Mouse (Mus musculus) gastrocnemius, adult 8-10 months (tissue): ENCODE measurements around the gene Gm15557. TPM values are rescaled to one million over a fixed set of nuclear protein-coding genes. Genes with fewer than 3 reads are reported as not detected.
"Not testable (repeated sequence)": the region's sequence is repeated elsewhere in the genome, so short reads cannot be mapped to it uniquely, and the experiment has no call there.

Experiments
- DNase-seq, 2 experiments: peaks; one replicate each; pipeline ENCODE4 v3.0.0; 2022; ENCODE audit warnings: low spot score in 2 of 2
- total RNA-seq, 4 experiments: library from RNA; stranded (reverse); gene quantifications; 2 replicates each; pipeline ENCODE4 v1.2.4; 2022

Gene Gm15557
- not detected for total RNA-seq

DNA sequence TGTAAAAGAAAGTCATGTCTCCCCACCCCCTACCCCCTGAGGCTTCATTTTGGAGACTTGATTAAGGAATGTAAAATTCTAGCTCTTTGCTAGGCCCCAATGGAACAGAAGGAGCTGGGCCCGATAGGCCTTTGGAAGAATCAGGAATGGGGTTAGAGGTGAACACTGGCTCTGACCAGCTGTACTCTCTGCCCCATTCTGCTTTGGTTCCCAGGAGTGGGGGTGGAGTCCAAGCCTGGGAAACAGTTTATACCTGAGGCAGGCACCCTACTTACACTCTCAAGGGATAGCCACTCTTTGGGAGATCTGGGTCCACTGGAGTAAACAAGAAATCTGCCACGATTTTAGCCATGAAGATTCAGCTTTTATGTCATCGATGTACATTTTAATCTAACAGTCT, at the start of gene Gm15557:
Gene Gm15557, plus strand, starts transcription at position 48 of the 400 bp plus-strand sequence.
- DNase-seq, result no peak

- no peak for DNase-seq
Observed at GRCm38 (mm10) chr2:155894307-155895045, 46.1 kb upstream of the Gm15557 start.

DNA sequence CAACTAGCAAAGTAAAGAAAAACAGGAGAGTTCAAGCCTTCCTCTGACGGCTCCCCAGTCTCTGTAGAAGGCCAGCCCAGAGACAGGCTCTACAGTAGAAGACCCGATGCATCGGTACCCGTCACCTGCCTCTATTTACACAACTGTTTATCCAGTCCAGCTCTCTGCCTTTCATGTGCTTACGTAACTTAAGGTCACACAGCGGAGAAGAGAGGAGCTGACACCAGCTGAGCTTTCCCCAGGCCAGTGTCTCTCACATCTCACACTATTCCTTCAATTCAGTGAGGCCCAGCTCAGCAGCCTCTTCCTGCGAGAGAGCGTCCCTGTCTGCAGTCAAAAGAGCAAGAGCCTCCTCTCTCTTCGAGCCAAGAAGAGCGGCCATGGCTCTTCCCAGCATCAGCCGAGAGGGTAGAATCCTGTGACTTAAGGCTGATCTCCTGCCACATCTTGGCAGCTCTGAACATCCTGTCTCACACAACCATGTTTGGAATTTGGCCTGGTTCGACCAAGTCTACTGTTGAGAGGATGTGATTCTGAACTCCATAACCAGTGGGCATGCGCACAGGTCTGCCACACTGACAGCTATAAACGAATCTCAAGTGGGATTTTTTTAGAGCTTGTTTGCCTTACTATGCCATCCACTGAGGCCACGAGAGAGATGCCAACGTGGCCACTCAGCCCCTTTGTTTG, 45.3 kb upstream of the Gm15557 start:
- no peak for DNase-seq

- peak in 1 of 2 experiments; percentile 42 for DNase-seq
Observed at GRCm38 (mm10) chr2:155902989-155903631, 37.4 kb upstream of the Gm15557 start.

GRCm38 (mm10) chr2:155903632-155904008, 36.9 kb upstream of the Gm15557 start:
- no peak for DNase-seq

DNA sequence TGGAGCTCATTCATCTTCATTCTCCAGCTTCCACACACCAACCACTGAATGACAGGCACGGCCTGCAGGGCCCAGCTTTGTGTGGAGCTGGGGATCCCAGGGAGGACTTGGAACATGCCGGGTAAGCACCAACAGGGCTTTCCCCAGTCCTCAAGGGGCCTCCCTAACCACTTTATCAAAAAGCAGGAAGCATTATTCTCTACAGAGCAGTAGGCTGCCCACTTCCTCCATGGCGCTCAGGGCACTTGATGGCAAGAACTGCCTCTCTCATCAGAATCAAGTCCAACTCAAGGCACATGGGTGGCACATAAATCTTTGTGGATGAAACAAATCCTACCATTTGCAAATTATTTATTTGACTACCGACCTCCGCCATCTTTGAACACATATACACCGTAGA, 25.8 kb upstream of the Gm15557 start:
- DNase-seq, result no peak

DNA sequence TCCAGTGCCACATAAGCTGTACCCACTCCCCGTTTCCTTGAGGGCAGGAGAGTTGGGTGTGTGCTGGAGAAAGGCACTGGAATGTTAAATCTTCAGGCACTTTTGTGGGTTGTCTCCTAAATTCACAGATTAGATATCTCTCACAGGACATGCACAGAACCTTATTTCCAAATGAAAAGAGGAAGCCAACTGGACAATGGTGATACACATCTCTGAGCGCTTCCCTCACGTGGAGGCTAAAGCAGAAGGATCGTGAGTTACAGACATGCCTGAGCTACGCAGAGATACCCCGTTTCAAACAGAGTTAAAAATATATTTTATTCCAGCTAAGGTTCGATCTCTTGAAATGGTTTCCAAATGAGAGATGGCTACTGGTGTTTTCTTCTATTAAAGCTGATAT, 17.4 kb upstream of the Gm15557 start:
- no peak for DNase-seq

DNA sequence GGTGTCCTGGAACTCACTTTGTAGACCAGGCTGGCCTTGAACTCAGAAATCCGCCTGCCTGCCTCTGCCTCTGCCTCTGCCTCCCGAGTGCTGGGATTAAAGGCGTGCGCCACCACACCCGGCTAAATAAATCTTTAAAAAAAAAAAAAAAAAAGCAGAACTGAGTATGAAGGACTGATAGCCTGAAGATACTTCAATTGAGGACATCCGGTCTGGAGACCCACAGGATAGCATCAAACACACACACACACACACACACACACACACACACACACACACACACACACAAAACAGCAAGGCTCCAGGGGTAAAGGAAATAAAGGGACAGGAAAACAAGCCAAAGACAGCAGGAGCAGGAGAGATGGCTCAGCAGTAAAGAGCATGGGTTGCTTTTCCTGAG, 15.3 kb upstream of the Gm15557 start:
- not testable (repeated sequence) for DNase-seq

GRCm38 (mm10) chr2:155928711-155929345, 11.7 kb upstream of the Gm15557 start:
- DNase-seq, result no peak

- peak; percentile 87 to 88 for DNase-seq
Observed at GRCm38 (mm10) chr2:155929531-155930442, 10.7 kb upstream of the Gm15557 start, which contains the start of gene Uqcc1. Uqcc1 (minus strand) TSS chr2:155930310.

- no peak for DNase-seq
Observed at GRCm38 (mm10) chr2:155939897-155940529, 515 bp upstream of the Gm15557 start.

DNA sequence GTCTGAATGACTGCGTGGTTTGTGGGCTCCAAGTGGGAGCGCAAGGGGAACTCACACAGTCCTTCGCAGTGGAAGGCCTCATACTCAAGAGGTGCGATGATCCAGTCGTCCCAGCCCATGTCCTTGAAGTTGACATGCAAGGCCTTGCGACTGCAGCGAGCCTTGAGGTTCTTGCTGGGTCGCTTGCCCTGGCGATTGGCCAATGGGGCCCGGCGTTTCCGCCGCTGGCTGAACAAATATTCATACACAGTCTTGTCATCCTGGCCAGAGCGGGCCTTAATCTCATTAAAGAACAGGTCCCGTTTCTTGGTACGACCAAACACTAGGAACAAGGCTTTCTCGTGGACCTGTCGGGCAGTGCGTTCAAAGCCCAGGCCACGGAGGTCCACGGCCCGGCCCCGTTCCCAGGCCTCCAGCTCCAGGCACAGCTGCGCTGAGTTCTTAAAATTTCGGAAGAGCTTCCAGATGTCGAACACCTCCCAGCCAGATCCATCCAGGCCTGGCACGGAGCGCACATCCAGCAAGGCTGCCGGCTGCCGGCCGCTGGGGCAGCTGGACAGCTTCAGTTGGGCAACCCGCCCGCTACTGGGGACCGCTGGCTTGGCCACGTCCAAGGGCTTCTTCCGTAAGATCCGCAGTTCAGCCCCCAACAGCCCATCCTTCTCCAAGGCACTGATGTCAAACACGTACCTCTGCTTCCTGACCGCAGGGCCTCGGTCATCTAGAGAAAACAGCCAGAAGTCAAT, 1.3 kb downstream of the Gm15557 start:
- DNase-seq, result peak in 1 of 2 experiments; percentile 53

DNA sequence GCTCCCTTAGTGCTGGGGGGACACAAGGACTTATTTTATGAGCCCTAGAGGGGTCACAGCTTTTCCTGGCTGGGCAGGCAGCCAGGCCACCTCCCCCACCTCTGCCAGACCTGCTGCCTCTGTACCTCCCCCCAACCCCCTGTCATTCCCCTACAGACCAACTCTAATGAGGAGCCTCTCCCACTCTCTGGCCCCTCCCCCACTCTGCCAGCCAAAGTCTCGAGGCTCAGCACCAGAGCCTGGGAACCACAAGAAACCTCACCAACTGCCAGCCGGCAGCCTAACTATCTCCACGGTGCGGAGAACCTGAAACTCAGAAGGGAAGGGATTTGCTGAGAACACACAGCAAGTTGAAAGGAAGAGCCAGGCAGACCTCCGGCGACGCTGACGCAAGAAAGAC, 2.9 kb downstream of the Gm15557 start:
- DNase-seq, result no peak

DNA sequence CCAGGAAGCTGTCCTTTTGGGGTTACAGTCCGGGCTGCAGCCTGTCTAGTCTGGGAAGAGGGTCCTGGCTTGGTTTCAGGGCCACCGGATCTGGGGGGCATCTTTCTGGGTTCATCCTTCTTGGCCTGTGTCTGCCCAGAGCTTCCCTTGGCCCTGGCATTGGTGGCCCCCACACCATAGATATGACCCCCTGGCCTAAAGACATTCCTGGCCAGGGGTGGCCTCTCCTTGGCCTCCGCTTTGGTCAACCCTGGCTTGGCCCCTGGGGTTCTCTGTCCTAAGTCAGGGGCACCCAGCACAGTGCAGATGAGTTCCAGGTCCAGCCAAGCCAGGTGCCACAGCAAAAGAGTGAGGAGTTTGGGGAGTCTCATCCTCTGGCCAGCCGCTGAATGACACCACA, 4.2 kb downstream of the Gm15557 start:
- no peak for DNase-seq

DNA sequence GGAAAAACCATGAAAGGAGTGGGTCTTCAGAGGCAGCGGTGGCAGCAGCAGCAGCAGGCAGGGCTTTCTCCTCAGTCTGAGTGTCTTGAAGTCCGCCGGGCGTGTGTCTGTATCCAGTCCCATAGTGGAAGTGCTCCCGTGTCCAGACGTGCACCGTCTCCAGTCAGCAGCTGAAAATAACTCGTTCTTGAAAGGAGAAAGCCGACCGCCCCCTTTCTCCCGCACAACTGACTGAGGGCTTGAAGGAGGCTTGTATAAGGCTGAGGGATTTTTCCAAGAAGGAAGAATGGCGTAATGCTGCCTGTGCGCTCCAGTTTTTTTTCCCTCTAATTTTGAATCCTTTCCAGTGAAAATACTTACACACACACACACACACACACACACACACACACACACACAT, 4.6 kb downstream of the Gm15557 start, which contains the start of gene Gdf5:
Gene Gdf5, minus strand, starts transcription at position 244 of the 400 bp plus-strand sequence.
- no peak for DNase-seq

DNA sequence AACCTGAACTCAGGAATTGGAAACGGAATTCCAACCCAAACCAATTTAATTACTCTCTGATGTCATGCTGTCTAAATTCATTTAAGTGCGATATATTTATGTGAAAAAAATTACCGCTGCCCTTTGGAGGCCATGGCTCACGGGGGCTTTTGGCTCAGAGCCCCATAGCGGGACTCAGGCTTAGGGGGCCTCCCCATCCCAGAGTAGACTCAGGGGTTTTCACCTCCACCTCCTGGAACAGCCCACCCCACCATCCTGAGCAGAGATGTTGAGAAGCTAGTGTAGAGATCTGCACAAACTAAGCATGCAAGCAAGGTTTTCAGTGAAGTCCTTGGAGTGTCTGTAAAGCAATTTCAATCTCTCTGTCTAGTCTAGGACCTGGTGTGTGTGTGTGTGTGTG, 5.1 kb downstream of the Gm15557 start:
- no peak for DNase-seq

DNA sequence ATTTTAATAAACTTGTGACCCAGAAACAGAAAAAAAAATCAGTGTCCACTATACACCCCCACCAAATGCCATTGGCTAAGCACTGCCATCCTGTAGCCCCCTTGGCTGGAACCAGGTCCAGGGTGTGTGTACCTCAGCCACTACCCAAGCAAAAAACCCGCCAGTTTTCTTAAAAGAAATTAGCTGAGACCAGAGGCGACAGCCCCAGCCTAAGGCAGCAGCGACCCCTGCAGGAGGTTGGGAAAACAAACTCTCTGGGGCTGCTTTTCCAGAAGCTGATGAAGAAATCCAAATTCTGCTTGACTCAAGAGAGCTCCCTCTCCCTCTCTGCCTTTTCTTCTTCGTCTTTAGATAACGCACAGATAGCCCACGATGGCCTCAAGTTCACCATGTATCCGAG, 5.5 kb downstream of the Gm15557 start:
- DNase-seq, result peak; percentile 32 to 40

- DNase-seq, result no peak
Observed at GRCm38 (mm10) chr2:155946499-155946898, 6.0 kb downstream of the Gm15557 start.

DNA sequence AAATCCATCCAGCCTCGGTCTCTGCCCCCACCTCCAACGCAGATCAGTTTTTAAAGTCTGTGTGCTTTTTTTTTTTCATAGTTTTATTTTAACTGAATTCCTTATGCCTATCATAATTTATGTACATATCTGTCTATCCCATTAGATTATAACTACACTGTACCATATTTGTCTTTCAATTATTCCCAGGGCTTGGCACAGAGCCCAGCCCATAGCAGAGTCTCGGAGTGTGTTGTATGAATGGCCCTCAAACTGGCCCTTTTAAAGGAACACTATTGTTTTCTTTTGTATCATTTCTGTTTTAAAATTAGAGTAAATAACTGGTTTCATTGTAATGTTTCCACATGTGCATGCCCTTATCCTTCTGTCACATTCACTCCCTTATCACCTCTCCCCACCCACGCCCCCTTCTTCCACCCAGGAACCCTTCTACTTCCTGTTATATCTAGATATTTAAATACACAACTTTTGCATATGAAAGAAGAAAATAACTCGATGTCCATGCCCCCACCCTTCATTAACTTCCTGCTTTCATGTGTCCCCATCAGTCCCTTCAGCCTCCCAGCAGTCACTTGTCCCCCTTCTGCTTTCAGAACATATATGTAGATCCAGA, 7.0 kb downstream of the Gm15557 start:
- DNase-seq, result no peak
